Mouse (Mus musculus): ENCODE results near the gene Nsf.
"Not testable (repeated sequence)": the region's sequence is repeated elsewhere in the genome, so short reads cannot be mapped to it uniquely, and the experiment has no call there.

Nsf gene

DNA sequence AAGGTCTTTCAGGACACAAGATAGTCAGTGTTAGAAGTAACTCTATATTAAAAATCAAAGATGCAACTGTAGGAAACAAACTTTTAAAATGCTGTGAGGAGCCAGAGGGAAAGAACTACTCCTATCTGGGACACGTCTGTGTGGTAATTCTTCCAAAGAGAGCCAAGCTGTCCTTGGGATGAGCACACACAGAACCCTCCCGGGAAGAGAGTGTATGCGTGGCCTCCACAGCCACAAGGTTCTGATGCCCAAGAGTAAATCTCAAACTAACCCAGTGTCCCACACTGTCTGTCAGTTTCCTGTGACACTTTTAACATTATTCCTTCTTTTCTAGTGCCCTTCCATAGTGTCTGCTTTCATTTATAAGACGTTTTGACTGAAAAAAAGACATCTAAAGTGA lies 57.8 kb downstream of the Nsf start:
- no peak for DNase-seq (ENCODE audit: low read depth, low spot score)

DNA sequence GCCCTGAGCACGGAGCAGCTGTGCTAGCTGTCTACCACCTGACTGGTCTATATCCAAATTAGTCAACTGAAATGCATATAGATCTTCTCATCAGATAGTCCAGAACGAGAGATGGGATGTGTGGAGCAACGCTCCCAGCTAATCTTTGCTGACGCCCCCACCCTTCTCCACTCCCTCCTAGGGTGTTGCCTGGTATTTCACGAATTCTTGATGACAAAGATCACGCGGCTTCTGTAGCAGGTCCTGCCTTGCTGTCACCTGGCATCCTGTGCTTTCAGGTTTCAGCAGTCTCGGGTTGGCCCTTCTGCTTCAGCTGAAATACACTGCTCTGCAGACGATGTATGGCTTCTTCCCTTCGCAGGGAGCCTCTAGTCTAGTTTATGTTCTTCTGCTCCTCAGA lies 61.0 kb downstream of the Nsf start:
- no peak for DNase-seq (ENCODE audit: low read depth, low spot score)

- no peak for DNase-seq (ENCODE audit: low read depth, low spot score)
These were observed 62.1 kb downstream of the Nsf start for GRCm38 (mm10) chr11:103891781-103892180.

DNA sequence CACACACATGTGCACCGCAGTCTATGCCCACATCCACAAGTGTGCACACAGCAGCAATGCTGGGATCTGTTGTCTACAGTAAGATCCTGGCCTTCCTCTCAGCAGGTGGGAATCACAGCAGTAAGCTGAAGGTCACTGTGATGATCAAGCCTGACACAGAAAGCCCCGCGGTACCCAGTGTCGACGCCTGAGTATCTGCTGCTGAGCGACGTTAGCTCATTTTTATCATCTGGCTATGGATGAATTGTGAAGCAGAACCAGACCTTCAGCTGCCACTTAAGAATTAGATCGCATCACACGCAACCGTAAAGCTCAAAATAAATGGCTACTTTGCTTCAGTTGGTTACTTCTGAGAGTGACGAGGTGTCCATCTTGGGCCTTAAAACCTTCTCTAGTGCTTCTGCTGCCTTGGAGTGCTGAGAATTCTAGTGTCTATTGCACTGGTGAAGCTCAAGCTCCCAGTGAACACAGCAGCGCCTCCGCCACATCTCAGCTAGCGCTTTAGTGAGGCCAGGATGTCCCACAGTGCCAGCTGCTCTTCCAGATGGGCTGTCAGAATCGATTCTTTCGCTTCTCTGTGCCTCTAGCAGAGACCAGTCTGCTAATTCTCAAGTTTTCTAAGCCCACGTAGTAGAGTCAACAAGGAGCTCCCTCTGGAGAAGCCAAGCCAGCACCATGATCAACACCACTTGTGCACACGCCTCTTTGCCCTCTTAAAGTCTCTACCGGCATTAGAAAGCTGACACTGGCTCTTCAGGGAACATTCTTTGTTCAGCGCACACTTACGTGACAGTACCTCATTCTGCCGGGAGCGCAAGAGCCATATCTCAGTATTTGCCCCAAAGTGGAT lies 63.3 kb downstream of the Nsf start:
- DNase-seq (ENCODE audit: low read depth, low spot score): no peak

GRCm38 (mm10) chr11:103887724-103888410 lies 66.0 kb downstream of the Nsf start:
- DNase-seq (ENCODE audit: low read depth, low spot score): no peak

DNA sequence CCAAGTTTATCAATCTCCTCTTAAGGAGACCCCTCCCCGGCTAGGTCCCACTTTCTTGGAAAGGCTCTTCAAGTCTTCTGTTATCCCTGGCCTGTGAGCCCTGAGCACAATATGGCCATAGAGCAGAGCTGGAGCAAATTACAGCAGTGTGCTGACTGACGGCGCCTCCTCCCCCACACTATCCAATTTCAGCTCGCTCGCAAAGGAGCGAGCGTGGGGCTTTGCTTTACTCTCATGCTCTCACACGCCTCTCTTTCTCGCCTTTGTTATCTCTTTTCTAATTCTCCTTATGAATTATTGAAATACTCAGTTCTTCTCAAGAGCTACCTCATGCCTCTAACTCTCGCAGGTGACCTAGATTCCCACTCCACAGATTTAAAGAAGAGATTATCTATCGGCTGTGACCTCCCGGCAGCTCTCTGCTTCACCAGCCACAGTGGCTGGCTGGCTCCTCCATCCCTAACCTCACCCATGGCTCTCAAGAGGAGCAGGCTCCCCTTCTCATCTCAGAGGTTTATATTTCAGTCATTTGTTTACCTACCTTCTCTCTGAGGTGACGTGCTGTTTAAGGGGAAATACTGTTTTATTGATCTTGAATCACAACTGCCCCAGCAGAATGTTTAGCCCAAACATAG lies 69.0 kb downstream of the Nsf start:
- no peak for DNase-seq (ENCODE audit: low read depth, low spot score)

DNA sequence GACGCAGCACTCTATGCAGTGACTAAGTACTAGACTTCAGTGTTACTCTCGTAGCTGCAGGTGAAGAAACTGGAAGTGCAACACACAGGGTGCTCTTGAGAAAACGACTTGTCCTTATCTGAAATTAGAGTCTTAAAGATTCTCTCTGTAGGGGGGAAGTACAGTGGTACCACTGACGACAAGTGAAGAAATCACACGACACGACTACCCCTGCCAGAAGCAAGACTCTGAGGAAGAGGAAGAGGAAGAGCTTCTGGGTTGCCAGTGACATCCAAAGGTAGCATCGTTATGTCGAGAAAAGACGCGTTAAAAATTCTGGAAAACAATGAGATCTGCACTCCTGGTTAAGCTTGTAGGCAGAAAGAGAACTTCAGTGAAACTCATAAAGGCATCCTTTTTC lies 70.1 kb downstream of the Nsf start:
- no peak for DNase-seq (ENCODE audit: low read depth, low spot score)

DNA sequence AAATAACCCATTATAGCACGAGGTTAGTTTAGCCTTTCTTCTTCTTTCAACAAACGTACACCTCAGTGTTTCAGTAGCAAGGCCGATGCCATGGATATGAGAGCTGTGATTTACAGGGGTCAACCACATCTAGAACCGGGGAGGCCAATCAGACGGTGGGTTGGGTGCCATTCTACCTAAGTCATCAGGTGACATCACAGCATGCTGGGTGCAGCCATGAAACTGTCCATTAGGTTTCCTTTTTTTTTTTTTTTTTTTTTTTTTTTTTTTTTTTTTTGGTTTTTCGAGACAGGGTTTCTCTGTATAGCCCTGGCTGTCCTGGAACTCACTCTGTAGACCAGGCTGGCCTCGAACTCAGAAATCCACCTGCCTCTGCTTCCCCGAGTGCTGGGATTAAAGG lies 74.4 kb downstream of the Nsf start:
- not testable (repeated sequence) for DNase-seq (ENCODE audit: low read depth, low spot score)

DNA sequence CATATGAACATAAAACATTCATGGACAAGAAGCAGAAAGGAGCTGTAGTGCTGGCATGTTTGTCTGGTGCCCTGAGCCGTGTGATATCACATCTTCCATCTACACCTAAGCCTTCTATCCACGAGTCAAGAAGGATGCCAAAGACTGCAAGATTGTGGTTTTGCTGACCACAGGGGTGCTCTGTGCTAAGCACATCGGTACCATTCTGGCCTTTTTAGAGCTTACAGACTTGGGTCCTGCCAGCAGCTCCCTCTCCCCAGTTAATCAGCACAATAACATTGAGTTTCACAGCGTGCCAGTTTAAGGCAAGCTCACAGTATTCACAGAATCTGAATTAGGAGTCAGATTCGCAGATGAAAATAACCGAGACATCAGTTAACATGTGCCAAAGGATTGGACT lies 75.4 kb downstream of the Nsf start:
- no peak for DNase-seq (ENCODE audit: low read depth, low spot score)

- DNase-seq (ENCODE audit: low read depth, low spot score): no peak
These were observed 83.5 kb downstream of the Nsf start for GRCm38 (mm10) chr11:103870352-103870751.

GRCm38 (mm10) chr11:103867702-103868101 lies 86.2 kb downstream of the Nsf start:
- no peak for DNase-seq (ENCODE audit: low read depth, low spot score)

DNA sequence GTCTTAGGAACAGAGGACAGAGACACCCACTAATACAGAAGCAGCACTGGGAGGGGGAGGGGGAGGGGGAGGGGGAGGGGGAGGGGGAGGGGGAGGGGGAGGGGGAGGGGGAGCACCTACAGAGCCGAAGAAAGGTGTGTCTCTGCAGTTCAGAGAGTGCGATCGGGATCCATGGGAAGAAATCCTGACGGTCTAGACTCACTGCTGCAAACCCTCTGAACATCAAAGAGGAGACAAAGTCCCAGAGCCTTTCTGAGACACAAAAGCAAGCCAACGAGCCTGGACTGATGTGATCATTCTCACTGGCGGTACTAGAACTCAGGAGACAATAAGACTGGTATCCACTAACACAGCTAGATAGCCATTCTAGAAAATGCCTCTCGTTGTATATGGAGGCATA lies 88.5 kb downstream of the Nsf start:
- DNase-seq (ENCODE audit: low read depth, low spot score): no peak

GRCm38 (mm10) chr11:103864486-103864885 lies 89.4 kb downstream of the Nsf start:
- no peak for DNase-seq (ENCODE audit: low read depth, low spot score)

DNA sequence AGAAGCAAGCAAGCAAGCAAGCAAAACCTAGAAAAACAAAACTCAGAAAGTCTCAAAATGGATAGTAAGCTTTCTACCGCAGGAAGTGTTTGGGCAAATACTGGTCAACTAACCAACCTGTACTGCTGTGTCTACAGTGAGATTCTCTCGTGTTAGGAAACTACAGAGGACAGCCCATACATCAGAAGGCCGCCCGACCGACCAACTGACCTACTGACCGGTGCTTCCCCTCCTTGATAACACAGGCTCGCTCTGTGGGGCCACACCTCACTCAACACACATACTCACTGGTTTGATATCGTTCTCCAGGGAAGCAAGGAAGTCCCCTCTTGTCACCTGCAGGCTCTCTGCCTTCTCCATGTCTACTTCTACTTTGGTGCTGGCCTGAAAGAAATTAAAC lies 90.9 kb downstream of the Nsf start:
- no peak for DNase-seq (ENCODE audit: low read depth, low spot score)

- no peak for DNase-seq (ENCODE audit: low read depth, low spot score)
These were observed 93.8 kb downstream of the Nsf start for GRCm38 (mm10) chr11:103859933-103860610.

DNA sequence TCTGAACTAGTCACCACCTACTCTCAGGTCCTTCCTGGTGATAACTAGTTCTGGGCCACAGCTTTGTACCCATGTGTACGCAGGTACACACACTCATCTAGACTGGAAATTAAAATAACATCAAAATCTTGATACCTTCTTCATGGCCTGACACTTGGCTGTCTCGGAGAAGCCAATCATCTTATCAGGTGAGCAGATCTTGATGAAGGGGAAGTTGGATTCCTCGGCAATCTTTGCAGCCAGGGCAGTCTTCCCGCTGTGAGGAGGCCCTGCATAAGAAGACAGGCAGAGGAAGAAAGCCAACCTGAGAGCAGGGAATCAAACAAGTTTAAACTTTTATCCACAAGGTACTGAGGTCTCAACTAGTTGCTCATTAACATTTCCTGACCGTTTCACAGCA lies 95.1 kb downstream of the Nsf start:
- no peak for DNase-seq (ENCODE audit: low read depth, low spot score)

- DNase-seq (ENCODE audit: low read depth, low spot score): no peak
These were observed 97.2 kb downstream of the Nsf start for GRCm38 (mm10) chr11:103856641-103857040.

GRCm38 (mm10) chr11:103854294-103854693 lies 99.6 kb downstream of the Nsf start:
- no peak for DNase-seq (ENCODE audit: low read depth, low spot score)

DNA sequence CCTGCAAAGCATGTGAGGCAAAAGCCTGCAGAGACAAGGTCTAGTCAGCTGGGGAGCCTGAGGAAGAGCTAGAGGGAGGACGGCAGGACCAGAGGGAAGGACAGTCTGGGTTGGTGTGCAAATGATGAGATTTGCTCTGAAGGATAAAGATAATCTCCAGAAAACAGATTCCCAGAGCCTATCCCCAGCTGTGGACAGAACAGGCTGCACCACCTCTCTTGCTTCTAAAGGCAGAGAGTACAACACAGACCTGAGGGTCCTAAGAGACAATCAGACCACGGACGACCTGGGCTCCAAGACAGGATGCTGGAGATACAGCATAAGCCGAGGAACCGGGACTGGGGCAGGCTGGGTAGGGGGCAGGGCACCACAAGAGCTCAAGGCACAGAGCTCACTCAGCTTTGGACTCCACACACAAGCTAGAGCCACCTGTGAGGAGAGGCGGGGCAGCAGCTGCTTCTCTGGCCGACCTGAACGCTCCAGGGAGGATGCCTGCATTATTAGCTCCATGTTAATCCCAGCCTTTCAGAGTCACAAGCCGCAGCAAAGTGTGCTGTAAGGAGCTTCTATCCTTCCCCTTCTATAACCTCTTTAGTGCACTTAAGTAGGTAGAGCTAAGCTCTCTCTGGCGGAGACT lies 100.5 kb downstream of the Nsf start:
- no peak for DNase-seq (ENCODE audit: low read depth, low spot score)

DNA sequence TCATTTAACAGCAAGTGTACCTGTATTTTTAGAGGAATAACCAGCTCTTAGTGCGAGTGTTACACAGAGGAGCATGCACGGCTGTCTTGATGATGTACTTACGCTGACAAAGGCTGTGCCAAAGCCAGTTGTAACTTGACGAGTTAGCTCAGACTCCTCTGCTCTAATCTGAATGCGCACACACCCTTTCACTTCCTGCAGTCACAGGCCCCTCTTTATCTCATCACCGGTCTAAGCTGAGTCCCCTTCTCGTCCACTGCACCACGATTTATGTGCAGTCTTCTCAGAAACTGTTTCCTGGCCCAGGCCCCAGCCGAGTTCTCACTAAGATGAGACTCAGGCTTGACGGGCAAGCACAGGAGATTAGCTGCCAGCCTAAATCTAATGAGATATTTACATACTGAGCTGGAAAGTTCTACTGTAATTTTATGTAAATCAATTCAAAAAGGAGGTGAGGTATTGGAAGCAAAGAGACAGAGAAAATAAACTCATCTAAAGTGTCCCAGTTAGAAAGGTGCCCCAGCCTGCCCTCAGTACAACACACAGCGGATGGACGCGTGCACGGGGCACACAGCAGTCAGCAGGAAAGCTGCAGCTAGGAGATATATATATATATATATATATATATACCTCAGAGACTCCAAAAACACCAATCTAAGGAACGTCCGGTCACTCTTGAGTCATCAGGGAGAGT lies 101.1 kb downstream of the Nsf start:
- no peak for DNase-seq (ENCODE audit: low read depth, low spot score)

DNA sequence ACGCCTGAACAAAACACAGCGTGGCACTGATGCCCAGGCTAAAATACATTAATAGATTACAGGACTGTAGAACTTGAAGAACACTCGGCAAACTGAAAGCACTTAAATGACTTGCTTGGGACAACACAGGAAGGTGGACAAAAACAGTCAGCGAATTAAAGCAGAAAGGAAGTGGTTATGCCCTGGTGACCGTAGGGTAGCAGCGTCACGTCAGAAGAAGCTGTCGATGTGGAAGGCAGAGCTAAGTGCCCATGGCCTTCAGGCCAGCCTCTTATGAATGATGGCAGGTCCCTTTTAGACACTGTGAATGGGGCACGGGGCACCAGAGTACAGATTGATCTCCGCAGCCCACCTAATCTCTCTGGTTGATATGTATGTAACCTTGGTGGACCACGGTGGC lies 105.6 kb downstream of the Nsf start:
- no peak for DNase-seq (ENCODE audit: low read depth, low spot score)

Measured in c-Kit-negative CD71-positive TER-119-positive erythroid progenitor cells, embryonic 14.5 days (primary cell).